Mouse (Mus musculus) stomach, embryonic 14.5 days (tissue): ENCODE measurements at regions not wholly inside any gene's neighbourhood (a gene's known extent, or its start where the extent isn't known, plus 50 kb on each side); places are given as distances from the start of the nearest gene placed in this dataset.

ENCODE experiments used
- ATAC-seq: fragments of 200-750 bp; cut with Nextera tagmentation; 2 replicates; pipeline ENCODE4 v1.8.0; 2017; ENCODE audit warnings: low read depth, moderate TSS enrichment; ENCODE audit not compliant: insufficient number of reproducible peaks, insufficient read depth, low FRiP score
- H3K27ac ChIP-seq: fragments of 300-500 bp; sonication (generic); 2 replicates; pipeline ENCODE4 v1.5.1; 2014; ENCODE audit warnings: mild to moderate bottlenecking, low read length, moderate library complexity, mixed read lengths
- H3K27me3 ChIP-seq: fragments of 300-500 bp; sonication (generic); 2 replicates; pipeline ENCODE4 v1.6.1; 2014; ENCODE audit warnings: low read length, control low read depth, mixed read lengths; ENCODE audit not compliant: control insufficient read depth, insufficient read depth
- H3K36me3 ChIP-seq: fragments of 300-500 bp; sonication (generic); 2 replicates; pipeline ENCODE4 v1.6.1; 2014; ENCODE audit warnings: mild to moderate bottlenecking, control low read depth, low read length, moderate library complexity, mixed read lengths; ENCODE audit not compliant: control insufficient read depth, insufficient read depth
- H3K4me1 ChIP-seq: fragments of 300-500 bp; sonication (generic); 2 replicates; pipeline ENCODE4 v1.6.1; 2014; ENCODE audit warnings: low read length, control low read depth, mixed read lengths; ENCODE audit not compliant: control insufficient read depth, insufficient read depth
- H3K4me2 ChIP-seq: fragments of 300-500 bp; sonication (generic); replicated peaks from 2 replicates; pipeline ENCODE4 v1.6.1; 2014; ENCODE audit warnings: low read depth, low read length, control low read depth
- H3K4me3 ChIP-seq: fragments of 300-500 bp; sonication (generic); 2 replicates; pipeline ENCODE4 v1.5.1; 2014; ENCODE audit warnings: low read depth, low read length, control low read depth
- H3K9ac ChIP-seq: fragments of 300-500 bp; sonication (generic); replicated peaks from 2 replicates; pipeline ENCODE4 v1.6.1; 2014; ENCODE audit warnings: low read depth, mild to moderate bottlenecking, control low read depth, low read length, moderate library complexity, mixed read lengths
- H3K9me3 ChIP-seq: fragments of 300-500 bp; sonication (generic); 2 replicates; pipeline ENCODE4 v1.6.1; 2016; ENCODE audit warnings: low read depth, low read length, control low read depth; ENCODE audit not compliant: control insufficient read depth
- WGBS: fragments of 180-500 bp; shearing (Covaris S2); extraction: QIAGEN DNeasy Blood & Tissue Kit; methylation state at CpG from one replicate; pipeline ENCODE4 v1.1.7; 2014; 5-methylcytosine and 5-hydroxymethylcytosine counted together

DNA sequence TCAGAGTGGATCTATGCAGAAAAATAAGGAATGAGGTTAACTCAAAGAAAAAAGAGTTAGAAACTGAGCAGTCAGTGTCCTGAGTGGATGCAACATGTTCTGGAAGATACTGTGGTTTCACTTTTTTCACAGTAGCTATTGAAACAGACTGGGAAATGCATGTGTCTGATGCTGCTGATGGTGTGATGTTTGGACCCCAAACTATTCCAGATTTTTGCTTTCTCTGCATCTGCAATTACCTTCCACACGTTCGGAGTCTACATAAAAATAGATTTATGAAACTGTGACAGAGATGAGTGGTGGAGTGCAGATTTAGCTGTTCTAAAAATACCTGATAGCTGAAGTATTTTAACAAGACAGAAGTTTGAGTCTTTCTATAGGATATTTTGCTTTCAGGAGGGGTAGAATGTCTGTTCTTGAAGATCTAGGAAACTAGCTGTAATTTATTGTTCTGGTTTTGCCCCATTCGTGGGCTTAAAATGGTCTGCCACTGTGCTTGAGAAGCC, 545.3 kb downstream of the Stim2 start:
- Histone ChIP-seq H3K9me3 (no peaks in the 10 kb centered on the region), H3K4me1 (no peaks in the 10 kb centered on the region), H3K9ac (no peak overlapping the region), H3K27me3 (no peaks in the 10 kb centered on the region), H3K4me3 (no peak overlapping the region), H3K4me2 (no peak overlapping the region), H3K27ac (no peak overlapping the region), H3K36me3 (no peaks in the 10 kb centered on the region)
- no peak for ATAC-seq
- 67% methylated on average over 3 of the region's 3 CpGs for WGBS

DNA sequence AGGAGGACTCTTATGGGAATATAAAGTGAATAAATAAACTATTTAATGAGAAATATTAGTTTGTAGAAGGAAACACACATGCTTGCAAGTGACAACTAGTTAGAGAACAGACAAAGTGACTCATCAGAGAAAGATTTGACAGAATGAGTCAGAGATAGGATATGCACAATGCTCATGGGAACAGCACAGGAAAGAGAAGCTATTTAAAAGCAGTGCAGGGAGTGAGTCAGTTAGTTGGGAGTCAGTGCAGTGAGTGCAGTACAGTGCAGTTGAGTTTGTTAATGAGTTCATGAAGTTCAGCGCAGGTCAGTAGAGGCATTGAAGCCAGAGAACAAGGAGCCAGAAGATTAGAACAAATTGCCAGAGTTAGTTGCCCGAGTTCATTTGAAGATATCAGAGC, 580.2 kb downstream of the Stim2 start:
- WGBS, result 91% methylated on average over 2 of the region's 2 CpGs
- no peak overlapping the region for H3K4me3 ChIP-seq
- H3K4me1 ChIP-seq, result no peaks in the 10 kb centered on the region
- H3K9ac ChIP-seq, result no peak overlapping the region
- H3K27ac ChIP-seq, result no peak overlapping the region
- no peaks in the 10 kb centered on the region for H3K36me3 ChIP-seq
- H3K4me2 ChIP-seq, result no peak overlapping the region
- H3K9me3 ChIP-seq, result no peaks in the 10 kb centered on the region
- no peak for ATAC-seq
- H3K27me3 ChIP-seq, result no peaks in the 10 kb centered on the region

DNA sequence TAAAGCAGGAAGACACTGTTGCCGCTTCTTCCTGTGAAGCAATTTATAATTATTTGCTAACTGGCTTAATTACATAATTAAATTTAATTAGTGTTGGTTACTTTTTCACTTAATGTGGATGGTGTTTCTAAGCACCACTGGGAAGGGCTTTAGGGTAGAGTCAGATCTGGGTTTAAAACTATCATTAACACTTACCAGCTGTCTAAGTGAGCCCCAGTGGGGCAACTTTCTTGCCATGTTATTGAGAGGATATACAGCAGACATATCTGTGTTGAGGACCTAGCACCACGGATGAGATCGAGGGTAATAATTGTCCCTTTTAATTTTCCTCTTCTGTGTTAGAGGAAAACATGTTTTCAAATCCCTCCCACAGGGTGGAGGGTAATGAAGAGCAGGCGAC, 581.2 kb downstream of the Stim2 start:
- Histone ChIP-seq H3K4me3 (no peak overlapping the region), H3K4me1 (no peaks in the 10 kb centered on the region), H3K4me2 (no peak overlapping the region), H3K9ac (no peak overlapping the region), H3K36me3 (no peaks in the 10 kb centered on the region), H3K9me3 (no peaks in the 10 kb centered on the region), H3K27me3 (no peaks in the 10 kb centered on the region), H3K27ac (no peak overlapping the region)
- no peak for ATAC-seq
- 88% methylated on average over 4 of the region's 4 CpGs for WGBS

DNA sequence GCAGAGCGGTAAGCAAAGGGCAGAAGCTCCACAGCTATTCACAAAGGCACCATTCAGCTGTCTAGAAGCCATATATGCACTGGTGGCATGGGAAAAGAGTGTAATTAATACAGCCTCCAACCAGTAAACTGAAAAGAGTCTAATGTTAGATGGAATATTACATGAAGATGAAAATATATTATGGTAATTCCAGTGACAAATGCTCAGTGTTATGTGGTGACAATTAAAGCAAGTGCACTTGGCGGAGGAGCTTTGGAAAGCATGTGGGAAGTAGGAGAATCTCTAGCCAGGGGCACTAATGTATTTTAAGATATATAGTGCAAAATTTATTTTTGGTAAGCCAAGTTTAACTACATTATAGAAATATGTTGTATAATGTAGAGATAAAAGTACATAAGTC, 583.9 kb downstream of the Stim2 start:
- Histone ChIP-seq H3K4me1 (no peaks in the 10 kb centered on the region), H3K9ac (no peak overlapping the region), H3K36me3 (no peaks in the 10 kb centered on the region), H3K27me3 (no peaks in the 10 kb centered on the region), H3K4me3 (no peak overlapping the region), H3K9me3 (no peaks in the 10 kb centered on the region), H3K27ac (no peak overlapping the region), H3K4me2 (no peak overlapping the region)
- WGBS, result 83% methylated on average over 2 of the region's 2 CpGs
- ATAC-seq, result no peak

GRCm38 (mm10) chr5:54588332-54589020, 590.2 kb downstream of the Stim2 start:
- Histone ChIP-seq H3K36me3 (no peaks in the 10 kb centered on the region), H3K4me3 (no peak overlapping the region), H3K27ac (no peak overlapping the region), H3K9me3 (no peaks in the 10 kb centered on the region), H3K27me3 (no peaks in the 10 kb centered on the region), H3K4me1 (no peaks in the 10 kb centered on the region), H3K9ac (no peak overlapping the region), H3K4me2 (no peak overlapping the region)
- ATAC-seq, result no peak
- 70% methylated on average over 2 of the region's 2 CpGs for WGBS

DNA sequence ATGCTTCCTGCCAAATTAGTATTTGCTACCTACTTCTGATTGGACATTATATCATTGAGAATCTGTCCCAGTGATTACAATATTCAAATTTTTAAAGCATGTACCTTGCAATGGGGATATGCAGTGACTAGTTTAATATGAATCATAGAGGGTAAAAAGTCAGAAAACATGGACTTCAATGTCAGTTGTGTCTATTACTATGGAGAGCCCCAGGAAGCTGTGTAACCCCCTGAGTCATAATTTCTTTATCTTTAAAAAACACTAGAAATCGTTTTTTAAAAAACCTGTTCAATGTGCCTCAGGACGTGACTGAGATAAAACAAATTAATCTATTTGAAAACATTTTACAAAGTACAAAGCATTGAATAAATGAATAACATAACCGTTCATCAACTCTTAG, 612.7 kb downstream of the Stim2 start:
- H3K4me1 ChIP-seq, result no peaks in the 10 kb centered on the region
- no peak overlapping the region for H3K4me2 ChIP-seq
- WGBS, result 80% methylated on average over 3 of the region's 3 CpGs
- H3K36me3 ChIP-seq, result no peaks in the 10 kb centered on the region
- ATAC-seq, result no peak
- no peak overlapping the region for H3K4me3 ChIP-seq
- no peaks in the 10 kb centered on the region for H3K9me3 ChIP-seq
- H3K9ac ChIP-seq, result no peak overlapping the region
- no peak overlapping the region for H3K27ac ChIP-seq
- H3K27me3 ChIP-seq, result no peaks in the 10 kb centered on the region

GRCm38 (mm10) chr5:54622733-54623132, 624.4 kb downstream of the Stim2 start:
- Histone ChIP-seq H3K9me3 (no peaks in the 10 kb centered on the region), H3K27me3 (no peaks in the 10 kb centered on the region), H3K27ac (no peak overlapping the region), H3K4me2 (no peak overlapping the region), H3K9ac (no peak overlapping the region), H3K36me3 (no peaks in the 10 kb centered on the region), H3K4me3 (no peak overlapping the region), H3K4me1 (no peaks in the 10 kb centered on the region)
- ATAC-seq, result peak; percentile 61; the same call in 1 of the 2 replicates
- 9% methylated on average over 3 of the region's 3 CpGs for WGBS

- no peaks in the 10 kb centered on the region for H3K9me3 ChIP-seq
- H3K27ac ChIP-seq, result no peak overlapping the region
- no peak overlapping the region for H3K4me2 ChIP-seq
- ATAC-seq, result no peak
- H3K27me3 ChIP-seq, result no peaks in the 10 kb centered on the region
- 74% methylated on average over 3 of the region's 3 CpGs for WGBS
- H3K4me3 ChIP-seq, result no peak overlapping the region
- H3K4me1 ChIP-seq, result no peaks in the 10 kb centered on the region
- no peak overlapping the region for H3K9ac ChIP-seq
- H3K36me3 ChIP-seq, result no peaks in the 10 kb centered on the region
Measured at GRCm38 (mm10) chr5:54632281-54632680, 634.0 kb downstream of the Stim2 start.
